Mouse (Mus musculus) mouse trophoblast stem cell (cell line): Measurements from ENCODE around the gene Gm14214.

Experiments
- in situ Hi-C, 2 experiments: fragments of 300-500 bp; cut with MseI, MboI; formaldehyde crosslinking; loops; 2 replicates in 1 of 2; 3 replicates in 1 of 2; pipeline ENCODE4 v1.15.1; 2025

Gm14214 gene

GRCm38 (mm10) chr2:154769930-154770329, at the start of gene Gm14214:
Gene Gm14214, minus strand, starts transcription at chr2:154770030.
- in situ Hi-C loops, result loop anchor here in 1 of 2 experiments (5.0 kb wide), 1 partner anchor 63 kb away; no protein-coding TSS in a partner anchor

GRCm38 (mm10) chr2:154818599-154818998, 48.8 kb upstream of the Gm14214 start:
- in situ Hi-C loops, result no loop called here

GRCm38 (mm10) chr2:154817788-154818187, 48.0 kb upstream of the Gm14214 start:
- in situ Hi-C loops, result no loop called here

- in situ Hi-C loops, result no loop called here
Observed at GRCm38 (mm10) chr2:154817089-154817488, 47.3 kb upstream of the Gm14214 start.

- in situ Hi-C loops, result no loop called here
Observed at GRCm38 (mm10) chr2:154813426-154813825, 43.6 kb upstream of the Gm14214 start.

GRCm38 (mm10) chr2:154810821-154811220, 41.0 kb upstream of the Gm14214 start:
- in situ Hi-C loops, result no loop called here

GRCm38 (mm10) chr2:154809107-154809762, 39.4 kb upstream of the Gm14214 start:
- in situ Hi-C loops, result no loop called here

- in situ Hi-C loops, result no loop called here
Observed at GRCm38 (mm10) chr2:154807689-154808088, 37.9 kb upstream of the Gm14214 start.

- in situ Hi-C loops, result no loop called here
Observed at GRCm38 (mm10) chr2:154803845-154804244, 34.0 kb upstream of the Gm14214 start.

GRCm38 (mm10) chr2:154803372-154803771, 33.5 kb upstream of the Gm14214 start:
- in situ Hi-C loops, result no loop called here

GRCm38 (mm10) chr2:154791661-154792642, 22.1 kb upstream of the Gm14214 start:
- in situ Hi-C loops, result no loop called here

- in situ Hi-C loops, result no loop called here
Observed at GRCm38 (mm10) chr2:154790656-154791483, 21.0 kb upstream of the Gm14214 start, which contains the start of the genes Raly and a. Gene Raly, plus strand, starts transcription at chr2:154791096. Gene a, plus strand, starts transcription at chr2:154791402.

- in situ Hi-C loops, result no loop called here
Observed at GRCm38 (mm10) chr2:154789977-154790655, 20.3 kb upstream of the Gm14214 start.

GRCm38 (mm10) chr2:154789381-154789780, 19.6 kb upstream of the Gm14214 start:
- in situ Hi-C loops, result no loop called here

GRCm38 (mm10) chr2:154786776-154787175, 16.9 kb upstream of the Gm14214 start:
- in situ Hi-C loops, result no loop called here

GRCm38 (mm10) chr2:154786187-154786586, 16.4 kb upstream of the Gm14214 start:
- in situ Hi-C loops, result no loop called here

- in situ Hi-C loops, result no loop called here
Observed at GRCm38 (mm10) chr2:154785284-154785683, 15.5 kb upstream of the Gm14214 start.

GRCm38 (mm10) chr2:154782856-154783650, 13.2 kb upstream of the Gm14214 start:
- in situ Hi-C loops, result no loop called here

GRCm38 (mm10) chr2:154782361-154782760, 12.5 kb upstream of the Gm14214 start:
- in situ Hi-C loops, result no loop called here

GRCm38 (mm10) chr2:154779648-154780047, 9.8 kb upstream of the Gm14214 start:
- in situ Hi-C loops, result no loop called here
